Mouse (Mus musculus): Measurements from ENCODE around the gene Fbxl5.

DNA sequence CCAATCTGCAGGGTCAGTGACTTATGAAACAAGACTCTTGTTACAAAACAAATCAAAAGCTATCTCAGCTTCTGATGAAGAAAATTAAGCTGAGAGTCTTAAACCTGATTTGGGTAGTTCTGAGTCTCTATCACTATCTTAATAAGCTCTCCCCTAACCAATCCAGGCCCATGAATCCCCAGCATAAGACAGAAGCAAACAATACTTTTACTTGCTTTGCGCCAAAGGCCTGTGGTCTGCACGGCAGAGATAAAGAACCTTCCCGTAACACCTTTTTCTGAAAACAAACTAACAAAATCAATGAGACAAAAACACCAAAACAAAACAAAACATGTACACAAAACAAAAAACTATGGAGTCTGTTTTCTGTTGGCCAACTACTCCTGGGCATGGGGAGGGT is 42.9 kb downstream of the Fbxl5 start:
- TF ChIP-seq CTCF (IDR thresholded peaks at IDR 0.05; ENCODE audit: borderline replicate concordance, insufficient read depth, low read length) (no peak), POLR2A (IDR thresholded peaks at IDR 0.05; ENCODE audit: low read depth, low read length) (no peak)

Data from embryonic fibroblast, embryonic 13.5 days (primary cell).